Mouse (Mus musculus) MEL (cell line): ENCODE measurements around the gene Fam3a. TPM values are rescaled to one million over a fixed set of nuclear protein-coding genes. Genes with fewer than 3 reads are reported as not detected.

Experiments used
- DNase-seq: peaks from one replicate; pipeline ENCODE4 v3.0.0; 2011; ENCODE audit warnings: low read depth, low spot score
- H3K27ac ChIP-seq: 2 replicates; pipeline ENCODE4 v1.5.1; 2012; ENCODE audit warnings: low read depth, mild to moderate bottlenecking, control low read depth, low read length, moderate library complexity; ENCODE audit not compliant: control insufficient read depth
- H3K27me3 ChIP-seq, 2 experiments: fragments of 150-350 bp in 1 of 2; sonication (generic) in 1 of 2; 2 replicates each; pipeline ENCODE4 v1.6.1; 2012; ENCODE audit warnings: low read length in 2 of 2, mild to moderate bottlenecking in 2 of 2, improper control_type of control experiment in 1 of 2, moderate library complexity in 1 of 2; ENCODE audit not compliant: insufficient read depth in 2 of 2, control insufficient read depth in 1 of 2
- H3K36me3 ChIP-seq, 2 experiments: 2 replicates each; pipeline ENCODE4 v1.6.1; 2012 to 2014; ENCODE audit warnings: low read length in 2 of 2, improper control_type of control experiment in 1 of 2, inconsistent platforms in 1 of 2, mild to moderate bottlenecking in 1 of 2; ENCODE audit not compliant: insufficient read depth in 2 of 2, control insufficient read depth in 1 of 2
- H3K4me1 ChIP-seq, 2 experiments: fragments of 150-350 bp in 1 of 2; sonication (generic) in 1 of 2; 2 replicates each; pipeline ENCODE4 v1.6.1; 2012; ENCODE audit warnings: low read length in 2 of 2, improper control_type of control experiment in 1 of 2, mild to moderate bottlenecking in 1 of 2; ENCODE audit not compliant: insufficient read depth in 2 of 2, control insufficient read depth in 1 of 2
- H3K4me3 ChIP-seq, 2 experiments: fragments of 150-350 bp in 1 of 2; sonication (generic) in 1 of 2; 2 replicates each; pipeline ENCODE4 v1.5.1; 2012; ENCODE audit warnings: low read depth in 2 of 2, low read length in 2 of 2, mild to moderate bottlenecking in 2 of 2, moderate library complexity in 2 of 2, control low read depth in 1 of 2, improper control_type of control experiment in 1 of 2; ENCODE audit not compliant: control insufficient read depth in 1 of 2, insufficient read depth in 1 of 2
- H3K79me2 ChIP-seq: 2 replicates; pipeline ENCODE4 v1.6.1; 2012; ENCODE audit warnings: mild to moderate bottlenecking, low read length, moderate library complexity; ENCODE audit not compliant: control insufficient read depth, poor library complexity, insufficient read depth
- H3K9ac ChIP-seq: 2 replicates; pipeline ENCODE4 v1.6.1; 2012; ENCODE audit warnings: low read depth, mild to moderate bottlenecking, control low read depth, low read length, moderate library complexity; ENCODE audit not compliant: control insufficient read depth, poor library complexity, severe bottlenecking
- H3K9me3 ChIP-seq: fragments of 150-350 bp; sonication (generic); replicated peaks from 2 replicates; pipeline ENCODE4 v1.6.1; 2012; ENCODE audit warnings: mild to moderate bottlenecking, low read length, improper control_type of control experiment, moderate library complexity; ENCODE audit not compliant: insufficient read depth
- BHLHE40 ChIP-seq: IDR thresholded peaks from 2 replicates; pipeline ENCODE4 v1.6.1; 2012; ENCODE audit warnings: low read depth, mild to moderate bottlenecking, inconsistent platforms, low read length, improper control_type of control experiment, borderline replicate concordance
- ELF1 ChIP-seq: IDR thresholded peaks from 2 replicates; pipeline ENCODE4 v1.6.1; 2014; ENCODE audit warnings: low read depth, mild to moderate bottlenecking, inconsistent platforms, low read length, improper control_type of control experiment, moderate library complexity
- HCFC1 ChIP-seq: IDR thresholded peaks from 2 replicates; pipeline ENCODE4 v1.6.1; 2012; ENCODE audit warnings: low read depth, mild to moderate bottlenecking, inconsistent platforms, low read length, improper control_type of control experiment, moderate library complexity
- KAT2A ChIP-seq: conservative IDR thresholded peaks from 2 replicates; pipeline ENCODE4 v1.6.1; 2012; ENCODE audit warnings: low read depth, low read length, improper control_type of control experiment, inconsistent platforms
- MEF2A ChIP-seq: IDR thresholded peaks from 2 replicates; pipeline ENCODE4 v1.6.1; 2014; ENCODE audit warnings: low read depth, mild to moderate bottlenecking, inconsistent platforms, low read length, improper control_type of control experiment; ENCODE audit not compliant: poor library complexity, insufficient replicate concordance, severe bottlenecking; ENCODE audit errors: extremely low read depth
- MXI1 ChIP-seq: IDR thresholded peaks from 2 replicates; pipeline ENCODE4 v1.6.1; 2011; ENCODE audit warnings: mild to moderate bottlenecking, low read depth, low read length, improper control_type of control experiment
- NELFE ChIP-seq: IDR thresholded peaks from 2 replicates; pipeline ENCODE4 v1.6.1; 2011; ENCODE audit warnings: low read depth, low read length, improper control_type of control experiment
- NRF1 ChIP-seq: IDR thresholded peaks from 2 replicates; pipeline ENCODE4 v1.6.1; 2014; ENCODE audit warnings: low read depth, mild to moderate bottlenecking, inconsistent platforms, low read length, improper control_type of control experiment, moderate library complexity; ENCODE audit not compliant: poor library complexity, insufficient read depth, severe bottlenecking
- POLR2A ChIP-seq, 2 experiments: IDR thresholded peaks; 2 replicates each; pipeline ENCODE4 v1.6.1; 2011 to 2012; ENCODE audit warnings: low read length in 2 of 2, mild to moderate bottlenecking in 2 of 2, control low read depth in 1 of 2, improper control_type of control experiment in 1 of 2, low read depth in 1 of 2, moderate library complexity in 1 of 2; ENCODE audit not compliant: control insufficient read depth in 1 of 2, insufficient read depth in 1 of 2, poor library complexity in 1 of 2
- POLR2AphosphoS2 ChIP-seq: IDR thresholded peaks from 2 replicates; pipeline ENCODE4 v1.6.1; 2011; ENCODE audit warnings: low read length, improper control_type of control experiment
- POLR2AphosphoS5 ChIP-seq: IDR thresholded peaks from 2 replicates; pipeline ENCODE4 v1.6.1; 2012; ENCODE audit warnings: low read depth, borderline replicate concordance, mild to moderate bottlenecking, inconsistent platforms, low read length, moderate library complexity, mixed read lengths
- SIN3A ChIP-seq: IDR thresholded peaks from 2 replicates; pipeline ENCODE4 v1.6.1; 2012; ENCODE audit warnings: low read length, improper control_type of control experiment, inconsistent platforms
- TAL1 ChIP-seq: IDR thresholded peaks from 2 replicates; pipeline ENCODE4 v1.6.1; 2012; ENCODE audit warnings: mild to moderate bottlenecking, inconsistent platforms, low read length, moderate library complexity, mixed read lengths
- TBP ChIP-seq: IDR thresholded peaks from 2 replicates; pipeline ENCODE4 v1.8.0; 2011; ENCODE audit warnings: low read depth, low read length, improper control_type of control experiment
- USF2 ChIP-seq, 2 experiments: IDR thresholded peaks; 2 replicates each; pipeline ENCODE4 v1.6.1; 2011 to 2012; ENCODE audit warnings: improper control_type of control experiment in 2 of 2, low read length in 2 of 2, borderline replicate concordance in 1 of 2, inconsistent platforms in 1 of 2, low read depth in 1 of 2, mild to moderate bottlenecking in 1 of 2; ENCODE audit not compliant: insufficient read depth in 1 of 2
- ZMIZ1 ChIP-seq: IDR thresholded peaks from 2 replicates; pipeline ENCODE4 v1.6.1; 2012; ENCODE audit warnings: low read depth, mild to moderate bottlenecking, inconsistent platforms, low read length, improper control_type of control experiment, moderate library complexity
- polyA plus RNA-seq, 2 experiments: library from polyadenylated mRNA; stranded (reverse) in 1 of 2; unstranded in 1 of 2; fragments of >175 nt in 1 of 2; fragments of >200 nt in 1 of 2; gene quantifications; 2 replicates each; pipeline versions ENCODE4 v1.2.1 to v1.2.4; 2012; ENCODE audit warnings: low replicate concordance in 2 of 2, low read depth in 1 of 2; ENCODE audit not compliant: insufficient read length in 2 of 2, insufficient read depth in 1 of 2, missing spikeins in 1 of 2
- total RNA-seq: library from RNA; depleted of rRNA; stranded (reverse); fragments of 300-350 nt; gene quantifications from 2 replicates; pipeline ENCODE4 v1.2.3, GENCODE M21; 2012; rRNA removed

The Fam3a gene
- total and polyA plus RNA-seq, 3 experiments = 4.8 to 14.6 TPM; not detected in 1

DNA sequence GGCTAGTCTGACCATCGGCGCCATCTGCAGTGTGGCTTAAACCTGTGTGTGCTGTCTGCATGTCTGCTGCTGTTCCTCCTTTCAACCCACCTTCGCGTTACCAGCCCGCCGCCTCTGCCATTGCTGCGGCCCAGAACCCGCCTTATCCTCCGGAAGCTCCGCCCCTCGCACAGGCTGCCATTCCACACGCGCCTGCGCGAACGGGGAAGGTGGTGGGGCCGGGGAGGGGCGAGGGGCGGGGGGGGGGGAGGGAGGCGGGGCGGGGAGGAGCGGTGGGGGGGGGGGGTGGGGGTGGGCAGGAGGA is 39.7 kb downstream of the Fam3a start, which contains the start of gene Lage3:
Gene Lage3, minus strand, starts transcription at position 152 of the 304 bp plus-strand sequence.
- peak within 1 kb of the TSS; percentile 45 for H3K27ac ChIP-seq

DNA sequence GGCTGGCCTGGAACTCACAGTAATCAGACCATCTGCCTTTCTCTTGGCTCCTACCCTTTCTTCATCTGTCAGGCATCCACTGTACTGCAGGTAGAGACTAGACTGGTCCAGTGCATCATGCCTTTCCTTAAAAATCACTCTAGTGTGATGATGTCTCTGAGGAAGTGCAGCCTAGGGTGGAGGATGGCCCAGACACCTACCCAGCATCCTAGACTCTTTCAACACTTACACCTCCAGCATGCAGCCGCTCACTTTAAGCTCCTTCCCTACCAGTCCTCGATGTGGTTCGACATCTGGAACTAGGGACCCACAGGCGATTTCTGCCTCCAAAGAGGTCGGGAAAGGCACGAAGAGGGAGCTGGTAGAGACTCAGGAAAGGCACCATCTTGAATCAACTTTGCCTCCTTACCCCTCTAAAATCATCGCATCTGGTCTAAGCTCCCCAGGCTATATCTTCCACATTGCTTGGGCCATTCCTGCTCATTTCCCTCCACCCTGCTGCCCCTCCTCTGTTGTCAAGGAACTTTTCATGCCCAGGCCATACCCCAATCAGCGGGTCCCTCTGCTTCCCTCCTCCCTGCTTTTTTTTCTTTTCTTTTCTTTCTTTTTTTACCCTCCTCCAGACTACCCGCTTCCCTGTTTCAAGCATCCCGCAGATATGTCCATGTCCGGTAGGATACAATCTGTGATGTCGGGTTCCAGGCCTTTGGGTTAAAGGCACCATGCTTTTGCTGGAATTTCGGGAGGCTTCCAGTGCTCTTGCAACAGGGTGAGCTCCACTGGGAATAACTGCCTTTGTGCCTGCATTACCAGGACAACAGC is 40.2 kb downstream of the Fam3a start:
- TF ChIP-seq ZMIZ1 (no peak), HCFC1 (no peak), MXI1 (no peak), TAL1 (no peak), MEF2A (no peak), TBP (no peak), POLR2AphosphoS5 (no peak), KAT2A (no peak)
- H3K9ac ChIP-seq = peak overlapping the region; percentile 91
- H3K36me3 ChIP-seq = peaks cover 0 to 2% of the 10 kb centered on the region in 2 experiments; a peak in 1 of 4 replicates
- peaks cover 0 to 3% of the 10 kb centered on the region in 2 experiments; a peak in 2 of 4 replicates for H3K4me1 ChIP-seq
- peak overlapping the region; percentile 91 to 92 for H3K4me3 ChIP-seq
- DNase-seq = peak; percentile 18
- peak overlapping the region; percentile 45 for H3K27ac ChIP-seq
- no peaks in the 10 kb centered on the region for H3K9me3 ChIP-seq
- no peaks in the 10 kb centered on the region for H3K27me3 ChIP-seq
- peaks cover 5% of the 10 kb centered on the region; the same call in 1 of the 2 replicates for H3K79me2 ChIP-seq

More for the DNA sequence above, 39.7 kb downstream of the Fam3a start, which contains the start of gene Lage3:
- H3K4me1 ChIP-seq = peaks cover 0 to 3% of the 10 kb centered on the region in 2 experiments; a peak in 2 of 4 replicates
- H3K27me3 ChIP-seq = no peaks in the 10 kb centered on the region
- no peaks in the 10 kb centered on the region for H3K9me3 ChIP-seq
- TF ChIP-seq ELF1 = 0 out of 2 replicates have a peak, but pooled peaks have one; percentile 23
- peak; percentile 37; the same call in 1 of the 2 replicates for TF ChIP-seq MXI1
- TF ChIP-seq ZMIZ1 = 0 out of 2 replicates have a peak, but pooled peaks have one; percentile 37
- TF ChIP-seq POLR2A (IDR thresholded peaks at IDR 0.05; ENCODE audit: control insufficient read depth in 1 of 2, insufficient read depth in 1 of 2, low read depth in 1 of 2, low read length in 2 of 2, poor library complexity in 1 of 2) = peak; percentile 59 to 72
- TF ChIP-seq POLR2AphosphoS2 = peak; percentile 65; the same call in 1 of the 2 replicates
- TF ChIP-seq SIN3A = peak; percentile 42
- no peak for TF ChIP-seq USF2 (IDR thresholded peaks at IDR 0.05; ENCODE audit: borderline replicate concordance in 1 of 2, insufficient read depth in 1 of 2, low read depth in 1 of 2, low read length in 2 of 2)
- no peak for TF ChIP-seq KAT2A
- TF ChIP-seq BHLHE40 = no peak
- 0 out of 2 replicates have a peak, but pooled peaks have one; percentile 23 for TF ChIP-seq TBP
- peak; percentile 61 for TF ChIP-seq NELFE
- TF ChIP-seq NRF1 = peak; percentile 70
- peak; percentile 49; the same call in 1 of the 2 replicates for TF ChIP-seq HCFC1
- H3K36me3 ChIP-seq = peaks cover 0 to 2% of the 10 kb centered on the region in 2 experiments; a peak in 1 of 4 replicates
- H3K9ac ChIP-seq = peak within 1 kb of the TSS; percentile 91
- H3K4me3 ChIP-seq = peak within 1 kb of the TSS; percentile 91 to 92
- DNase-seq = peak; percentile 81
- H3K79me2 ChIP-seq = peaks cover 5% of the 10 kb centered on the region; the same call in 1 of the 2 replicates

Other genes with a start within 250 kb of the Fam3a start
- gene Tex28, start 225.4 kb downstream of the Fam3a start, total RNA-seq = not detected in 2 replicates
- not detected for gene Tex28, start 225.4 kb downstream of the Fam3a start, polyA plus RNA-seq
- gene Tktl1, start 216.0 kb downstream of the Fam3a start, total RNA-seq = not detected in 2 replicates
- gene Tktl1, start 216.0 kb downstream of the Fam3a start, polyA plus RNA-seq = under 1 TPM in 1 of 2 experiments, not detected in 1; 0.04 TPM
- gene Flna, start 143.5 kb downstream of the Fam3a start, total RNA-seq = 111 and 155 TPM in 2 replicates
- 100 to 1,000 TPM; 147 to 233 TPM for gene Flna, start 143.5 kb downstream of the Fam3a start, polyA plus RNA-seq
- 52.2 and 55.5 TPM in 2 replicates for gene Emd, start 138.6 kb downstream of the Fam3a start, total RNA-seq
- 100 to 1,000 TPM; 130 to 157 TPM for gene Emd, start 138.6 kb downstream of the Fam3a start, polyA plus RNA-seq
- gene Rpl10, start 122.5 kb downstream of the Fam3a start, total RNA-seq = 3,229 and 3,230 TPM in 2 replicates
- gene Rpl10, start 122.5 kb downstream of the Fam3a start, polyA plus RNA-seq = 100 to 1,000 TPM in 1 of 2 experiments, not detected in 1; 232 TPM
- 26.1 and 28.0 TPM in 2 replicates for gene Taz, start 111.4 kb downstream of the Fam3a start, total RNA-seq
- gene Taz, start 111.4 kb downstream of the Fam3a start, polyA plus RNA-seq = 10 to 100 TPM in 1 of 2 experiments, not detected in 1; 34.1 TPM
- 5.0 and 5.6 TPM in 2 replicates for gene Dnase1l1, start 110.9 kb downstream of the Fam3a start, total RNA-seq
- gene Dnase1l1, start 110.9 kb downstream of the Fam3a start, polyA plus RNA-seq = 1 to 10 TPM in 1 of 2 experiments, not detected in 1; 9.5 TPM
- 31.7 and 41.6 TPM in 2 replicates for gene Atp6ap1, start 96.2 kb downstream of the Fam3a start, total RNA-seq
- gene Atp6ap1, start 96.2 kb downstream of the Fam3a start, polyA plus RNA-seq = 100 to 1,000 TPM in 1 of 2 experiments, 10 to 100 TPM in 1; 75.5 to 355 TPM
- gene Gdi1, start 88.3 kb downstream of the Fam3a start, total RNA-seq = 5.2 and 6.4 TPM in 2 replicates
- 10 to 100 TPM in 1 of 2 experiments, not detected in 1; 24.5 TPM for gene Gdi1, start 88.3 kb downstream of the Fam3a start, polyA plus RNA-seq
- gene Fam50a, start 80.2 kb downstream of the Fam3a start, total RNA-seq = 43.6 and 46.3 TPM in 2 replicates
- 100 to 1,000 TPM in 1 of 2 experiments, 10 to 100 TPM in 1; 64.8 to 107 TPM for gene Fam50a, start 80.2 kb downstream of the Fam3a start, polyA plus RNA-seq
- gene Plxna3, start 64.2 kb downstream of the Fam3a start, total RNA-seq = 7.3 and 8.3 TPM in 2 replicates
- gene Plxna3, start 64.2 kb downstream of the Fam3a start, polyA plus RNA-seq = 10 to 100 TPM in 1 of 2 experiments, not detected in 1; 13.7 TPM
- gene Lage3, start 39.7 kb downstream of the Fam3a start, total RNA-seq = 52.7 and 61.7 TPM in 2 replicates
- 10 to 100 TPM in 1 of 2 experiments, not detected in 1; 88.1 TPM for gene Lage3, start 39.7 kb downstream of the Fam3a start, polyA plus RNA-seq
- gene Ubl4a, start 20.1 kb downstream of the Fam3a start, total RNA-seq = 23.4 and 24.0 TPM in 2 replicates
- gene Ubl4a, start 20.1 kb downstream of the Fam3a start, polyA plus RNA-seq = 10 to 100 TPM in 1 of 2 experiments, not detected in 1; 82.4 TPM
- gene Slc10a3, start 19.9 kb downstream of the Fam3a start, total RNA-seq = 13.7 and 19.4 TPM in 2 replicates
- 10 to 100 TPM in 1 of 2 experiments, not detected in 1; 16.0 TPM for gene Slc10a3, start 19.9 kb downstream of the Fam3a start, polyA plus RNA-seq
- gene Ikbkg, start within 50 bp of the Fam3a start, total RNA-seq = 26.6 and 29.1 TPM in 2 replicates
- 10 to 100 TPM in 1 of 2 experiments, not detected in 1; 21.7 TPM for gene Ikbkg, start within 50 bp of the Fam3a start, polyA plus RNA-seq
- gene G6pdx, start 35.9 kb upstream of the Fam3a start, total RNA-seq = 27.9 and 37.0 TPM in 2 replicates
- 10 to 100 TPM in 1 of 2 experiments, not detected in 1; 54.1 TPM for gene G6pdx, start 35.9 kb upstream of the Fam3a start, polyA plus RNA-seq
- not detected in 2 replicates for gene Gm6880, start 88.1 kb upstream of the Fam3a start, total RNA-seq
- not detected for gene Gm6880, start 88.1 kb upstream of the Fam3a start, polyA plus RNA-seq
- not detected in 2 replicates for gene Olfr1326-ps1, start 181.6 kb upstream of the Fam3a start, total RNA-seq
- not detected for gene Olfr1326-ps1, start 181.6 kb upstream of the Fam3a start, polyA plus RNA-seq
- gene Olfr1325, start 199.4 kb upstream of the Fam3a start, total RNA-seq = not detected in 2 replicates
- not detected for gene Olfr1325, start 199.4 kb upstream of the Fam3a start, polyA plus RNA-seq